Comparison of ENCODE assay signal across 9 mouse cellular contexts in genomic region chr15:7480211-7480610, GRCm38 (mm10).
DNase-seq lines count a peak whose midpoint lies in the region; ATAC-seq and TF ChIP-seq lines count a peak whose summit lies in the region.
"Had no signal": no experiment of that assay in that cellular context is flagged by ENCODE, and none has a peak within 500 bp of the region (broad histone marks: within the 10 kb centered on the region; RNA-seq: fewer than 3 reads in every experiment).

No protein-coding gene starts in this region.

- no peak overlapping the region for H3K9ac ChIP-seq in hindbrain, embryonic 14.5 days

- no peaks in the 10 kb centered on the region for H3K9me3 ChIP-seq in hindbrain, embryonic 14.5 days (ENCODE audit: control insufficient read depth, low read length)
- H3K9me3 ChIP-seq in hindbrain, embryonic 10.5 days = no peaks in the 10 kb centered on the region

- H3K27ac ChIP-seq in hindbrain, embryonic 14.5 days = no peak overlapping the region
- H3K27ac ChIP-seq in hindbrain, embryonic 10.5 days = no peak overlapping the region

- ATAC-seq in hindbrain, embryonic 14.5 days (ENCODE audit: low FRiP score) = peak; percentile 74
- ATAC-seq in erythroid progenitor cell, adult 5-6 weeks (replicated peaks; ENCODE audit: low FRiP score, poor library complexity, severe bottlenecking) = no peak

- TF ChIP-seq CTCF in lung, adult 2 months (IDR thresholded peaks at IDR 0.05; ENCODE audit: insufficient read depth, low read length) = no peak

- 12% methylated on average over 11 of the region's 11 CpGs for WGBS in hindbrain, embryonic 14.5 days
- 10% methylated on average over 11 of the region's 11 CpGs for WGBS in hindbrain, embryonic 10.5 days
- 15% methylated on average over 11 of the region's 11 CpGs for WGBS in lung, adult 2 months

- peak; percentile 62 for DNase-seq in hindbrain, embryonic 14.5 days (ENCODE audit: low spot score)
- DNase-seq in hindbrain, embryonic 10.5 days (ENCODE audit: low spot score) = no peak
- peak; percentile 77 for DNase-seq in R1 (ENCODE audit: low read depth, low spot score)
- DNase-seq in gastrocnemius, postnatal 25 days = peak; percentile 24
- peak; percentile 64 for DNase-seq in lung, adult 2 months
- DNase-seq in layer of hippocampus, adult 18-20 months (ENCODE audit: low spot score in 2 of 2) = no peak
- no peak for DNase-seq in T-cell, adult 2 months (ENCODE audit: low spot score)

- no peaks in the 10 kb centered on the region for H3K36me3 ChIP-seq in hindbrain, embryonic 14.5 days (replicated peaks; ENCODE audit: control insufficient read depth, insufficient read depth)
- H3K36me3 ChIP-seq in hindbrain, embryonic 10.5 days = no peaks in the 10 kb centered on the region

- H3K4me3 ChIP-seq in hindbrain, embryonic 14.5 days (replicated peaks; ENCODE audit: low read length) = no peak overlapping the region
- no peak overlapping the region for H3K4me3 ChIP-seq in hindbrain, embryonic 10.5 days
- no peak overlapping the region for H3K4me3 ChIP-seq in lung, adult 2 months (replicated peaks; ENCODE audit: extremely low read depth, low read depth, low read length)

- H3K4me1 ChIP-seq in hindbrain, embryonic 14.5 days (replicated peaks; ENCODE audit: control insufficient read depth, insufficient read depth, low read length) = no peaks in the 10 kb centered on the region; the same call in 1 of the 2 replicates
- H3K4me1 ChIP-seq in hindbrain, embryonic 10.5 days (replicated peaks) = peaks cover 9% of the 10 kb centered on the region; the same call in 1 of the 2 replicates
- H3K4me1 ChIP-seq in lung, adult 2 months (ENCODE audit: control insufficient read depth, insufficient read depth, low read length) = peaks cover 2% of the 10 kb centered on the region; the same call in 1 of the 2 replicates

- no peaks in the 10 kb centered on the region for H3K27me3 ChIP-seq in hindbrain, embryonic 14.5 days (ENCODE audit: control insufficient read depth, insufficient read depth, low read length)
- peaks cover 19% of the 10 kb centered on the region for H3K27me3 ChIP-seq in hindbrain, embryonic 10.5 days (ENCODE audit: insufficient read depth, poor library complexity, severe bottlenecking)
- H3K27me3 ChIP-seq: CH12.LX had no signal

- TF ChIP-seq POLR2A in lung, adult 2 months (IDR thresholded peaks at IDR 0.05; ENCODE audit: borderline replicate concordance, extremely low read depth, low read depth, low read length) = no peak

- no peak overlapping the region; the same call in 1 of the 2 replicates for H3K4me2 ChIP-seq in hindbrain, embryonic 14.5 days (replicated peaks)

Comparison
In these comparisons a context has a peak if more than half of its experiments do, and no peak if none do; other contexts are left out.
1. DNase-seq: peak in hindbrain, embryonic 14.5 days (single experiment), R1 (single experiment), gastrocnemius, postnatal 25 days (single experiment) and lung, adult 2 months (single experiment); none in hindbrain, embryonic 10.5 days (single experiment), layer of hippocampus, adult 18-20 months (0 of 2) and T-cell, adult 2 months (single experiment).